Mouse (Mus musculus) liver, embryonic 13.5 days (tissue): Measurements from ENCODE around the gene Atxn2. TPM values are rescaled to one million over a fixed set of nuclear protein-coding genes. Genes with fewer than 3 reads are reported as not detected.

Experiments used
- ATAC-seq: fragments of 200-750 bp; cut with Nextera tagmentation; 2 replicates; pipeline ENCODE4 v1.8.0; 2017; ENCODE audit warnings: low read depth, mild to moderate bottlenecking, moderate number of reproducible peaks, moderate library complexity
- DNase-seq: peaks from one replicate; pipeline ENCODE4 v3.0.0; 2022
- H3K27ac ChIP-seq: fragments of 300-500 bp; sonication (generic); 2 replicates; pipeline ENCODE4 v1.5.1; 2015; ENCODE audit warnings: moderate library complexity, mild to moderate bottlenecking, inconsistent platforms
- H3K27me3 ChIP-seq: fragments of 300-500 bp; sonication (generic); 2 replicates; pipeline ENCODE4 v1.6.1; 2015; ENCODE audit warnings: mild to moderate bottlenecking, inconsistent platforms
- H3K36me3 ChIP-seq: fragments of 300-500 bp; sonication (generic); 2 replicates; pipeline ENCODE4 v1.6.1; 2015; ENCODE audit warnings: mild to moderate bottlenecking, inconsistent platforms
- H3K4me1 ChIP-seq: fragments of 300-500 bp; sonication (generic); replicated peaks from 2 replicates; pipeline ENCODE4 v1.6.1; 2015; ENCODE audit warnings: inconsistent platforms
- H3K4me2 ChIP-seq: fragments of 300-500 bp; sonication (generic); 2 replicates; pipeline ENCODE4 v1.6.1; 2015; ENCODE audit warnings: inconsistent platforms, mild to moderate bottlenecking, moderate library complexity
- H3K4me3 ChIP-seq: fragments of 300-500 bp; sonication (generic); replicated peaks from 2 replicates; pipeline ENCODE4 v1.5.1; 2015; ENCODE audit warnings: mild to moderate bottlenecking, inconsistent platforms
- H3K9ac ChIP-seq: fragments of 300-500 bp; sonication (generic); 2 replicates; pipeline ENCODE4 v1.6.1; 2015; ENCODE audit warnings: mild to moderate bottlenecking, inconsistent platforms
- H3K9me3 ChIP-seq: fragments of 300-500 bp; sonication (generic); replicated peaks from 2 replicates; pipeline ENCODE4 v1.6.1; 2016; ENCODE audit warnings: inconsistent platforms
- WGBS: fragments of 180-500 bp; shearing (Covaris S2); methylation state at CpG from one replicate; pipeline ENCODE4 v1.1.7; 2015; ENCODE audit not compliant: insufficient replicate concordance; 5-methylcytosine and 5-hydroxymethylcytosine counted together
- polyA plus RNA-seq: library from polyadenylated mRNA; unstranded; fragments of >200 nt; fragmentation: Nextera tagmentation; extraction: Ambion mirVana; gene quantifications from 2 replicates; pipeline ENCODE4 v1.2.1, GENCODE M21; 2015

Gene Atxn2
- polyA plus RNA-seq, 1 experiment from 2014 or later: 17.6 TPM

DNA sequence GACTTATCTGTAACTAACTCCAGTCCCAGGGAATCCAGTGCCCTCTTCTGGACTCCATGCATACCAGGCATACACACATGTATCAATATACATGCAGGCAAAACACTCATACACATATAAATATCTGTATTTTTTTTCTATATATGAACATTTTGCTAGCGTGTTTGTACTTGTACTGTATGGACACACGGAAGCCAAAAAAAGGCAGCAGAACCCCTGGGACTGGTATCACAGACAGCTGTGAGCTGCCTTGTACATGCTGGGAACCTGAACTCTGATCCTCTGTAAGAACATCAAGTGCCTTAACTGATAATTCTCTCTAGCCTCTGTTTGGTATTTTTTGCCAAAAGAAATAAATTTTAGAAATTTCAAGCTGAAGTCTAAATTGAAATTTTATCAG is 87.3 kb downstream of the Atxn2 start:
- WGBS: 85% methylated on average over 2 of the region's 2 CpGs
- DNase-seq: no peak
- Histone ChIP-seq H3K4me3 (no peak overlapping the region), H3K9ac (no peak overlapping the region), H3K36me3 (peaks cover 90% of the 10 kb centered on the region), H3K27ac (no peak overlapping the region), H3K4me1 (no peaks in the 10 kb centered on the region), H3K4me2 (no peak overlapping the region), H3K27me3 (no peaks in the 10 kb centered on the region), H3K9me3 (no peaks in the 10 kb centered on the region)
- ATAC-seq: no peak

DNA sequence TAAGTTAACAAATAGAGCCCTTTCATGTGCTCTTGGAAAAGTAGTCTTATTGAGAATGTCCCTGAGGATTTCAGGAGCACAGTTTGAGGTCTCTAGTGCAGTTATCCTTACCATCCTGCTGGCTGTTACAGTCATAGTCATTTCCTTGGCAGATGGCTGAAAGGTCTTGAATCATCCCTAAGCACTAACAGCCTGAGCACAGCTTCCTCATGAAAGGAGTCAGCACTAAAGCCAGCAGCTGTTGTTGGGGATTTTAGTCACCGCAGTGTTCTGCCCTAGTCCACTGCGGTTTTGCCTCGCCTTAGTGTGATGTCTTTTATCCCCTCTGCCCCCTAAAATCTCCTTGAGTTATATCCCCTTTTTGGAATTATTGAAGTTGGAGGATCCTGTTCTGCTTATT is 96.0 kb downstream of the Atxn2 start:
- peaks cover 74% of the 10 kb centered on the region for H3K36me3 ChIP-seq
- H3K4me3 ChIP-seq: no peak overlapping the region
- no peaks in the 10 kb centered on the region for H3K9me3 ChIP-seq
- 75% methylated on average over 3 of the region's 3 CpGs for WGBS
- ATAC-seq (no peak), DNase-seq (no peak)
- no peak overlapping the region for H3K9ac ChIP-seq
- H3K27ac ChIP-seq: no peak overlapping the region
- peaks cover 26% of the 10 kb centered on the region for H3K4me1 ChIP-seq
- no peak overlapping the region for H3K4me2 ChIP-seq
- H3K27me3 ChIP-seq: no peaks in the 10 kb centered on the region

DNA sequence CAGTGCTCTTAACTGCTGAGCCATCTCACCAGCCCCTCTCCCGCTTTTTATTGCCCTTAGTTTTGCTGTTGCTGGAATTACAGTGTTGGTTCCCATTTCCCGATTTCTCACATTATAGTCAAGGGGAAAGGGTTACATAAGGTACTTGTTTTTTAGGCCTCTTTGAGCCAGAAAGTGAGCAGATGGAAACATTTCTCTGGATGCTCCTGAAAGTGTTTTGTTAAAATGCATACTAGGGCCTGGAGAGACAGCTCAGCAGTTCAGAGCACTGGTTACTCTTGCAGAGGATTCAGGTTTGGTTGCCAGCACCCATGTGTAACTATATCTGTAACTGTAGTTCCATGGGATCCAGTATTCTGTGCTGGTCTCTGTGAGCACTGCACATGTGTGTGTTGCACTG is 97.1 kb downstream of the Atxn2 start:
- no peak for ATAC-seq
- H3K4me1 ChIP-seq: peaks cover 34% of the 10 kb centered on the region
- DNase-seq: no peak
- no peak overlapping the region for H3K27ac ChIP-seq
- no peak overlapping the region for H3K4me3 ChIP-seq
- no peak overlapping the region for H3K9ac ChIP-seq
- H3K36me3 ChIP-seq: peaks cover 75% of the 10 kb centered on the region
- no peak overlapping the region for H3K4me2 ChIP-seq
- H3K27me3 ChIP-seq: no peaks in the 10 kb centered on the region
- no peaks in the 10 kb centered on the region for H3K9me3 ChIP-seq
- 80% methylated on average over 2 of the region's 2 CpGs for WGBS

DNA sequence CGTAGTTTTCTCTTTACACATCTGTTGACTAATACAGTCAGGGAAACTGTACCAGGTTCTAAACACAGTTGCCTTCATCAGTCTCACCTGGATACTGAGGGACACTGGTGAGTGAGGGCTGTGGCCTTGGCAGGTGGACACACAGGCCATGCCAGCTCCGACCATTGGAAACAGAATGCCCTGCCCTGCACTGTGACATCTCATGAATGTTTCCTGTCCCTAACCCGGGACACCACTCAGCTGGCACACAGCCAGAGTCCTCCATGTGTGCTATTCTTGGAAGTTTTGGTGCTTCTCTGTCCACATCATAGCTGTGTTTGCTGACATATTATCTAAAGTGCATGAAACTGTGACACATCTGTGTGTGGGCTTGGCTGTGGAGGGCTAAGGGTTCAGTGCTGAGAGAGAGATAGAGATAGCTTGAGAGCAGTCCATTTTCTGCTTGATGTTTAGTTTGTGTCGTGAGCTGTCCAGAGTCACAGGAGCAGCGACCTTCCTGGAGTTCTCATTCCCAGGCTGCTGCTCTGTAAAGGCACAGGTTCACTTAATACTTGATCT is 98.6 kb downstream of the Atxn2 start:
- Histone ChIP-seq H3K27me3 (no peaks in the 10 kb centered on the region), H3K27ac (no peak overlapping the region), H3K4me2 (no peak overlapping the region), H3K4me1 (peaks cover 36% of the 10 kb centered on the region), H3K36me3 (peaks cover 74% of the 10 kb centered on the region), H3K9me3 (no peaks in the 10 kb centered on the region), H3K4me3 (no peak overlapping the region), H3K9ac (no peak overlapping the region)
- WGBS: 68% methylated on average over 5 of the region's 5 CpGs
- DNase-seq (no peak), ATAC-seq (no peak)

DNA sequence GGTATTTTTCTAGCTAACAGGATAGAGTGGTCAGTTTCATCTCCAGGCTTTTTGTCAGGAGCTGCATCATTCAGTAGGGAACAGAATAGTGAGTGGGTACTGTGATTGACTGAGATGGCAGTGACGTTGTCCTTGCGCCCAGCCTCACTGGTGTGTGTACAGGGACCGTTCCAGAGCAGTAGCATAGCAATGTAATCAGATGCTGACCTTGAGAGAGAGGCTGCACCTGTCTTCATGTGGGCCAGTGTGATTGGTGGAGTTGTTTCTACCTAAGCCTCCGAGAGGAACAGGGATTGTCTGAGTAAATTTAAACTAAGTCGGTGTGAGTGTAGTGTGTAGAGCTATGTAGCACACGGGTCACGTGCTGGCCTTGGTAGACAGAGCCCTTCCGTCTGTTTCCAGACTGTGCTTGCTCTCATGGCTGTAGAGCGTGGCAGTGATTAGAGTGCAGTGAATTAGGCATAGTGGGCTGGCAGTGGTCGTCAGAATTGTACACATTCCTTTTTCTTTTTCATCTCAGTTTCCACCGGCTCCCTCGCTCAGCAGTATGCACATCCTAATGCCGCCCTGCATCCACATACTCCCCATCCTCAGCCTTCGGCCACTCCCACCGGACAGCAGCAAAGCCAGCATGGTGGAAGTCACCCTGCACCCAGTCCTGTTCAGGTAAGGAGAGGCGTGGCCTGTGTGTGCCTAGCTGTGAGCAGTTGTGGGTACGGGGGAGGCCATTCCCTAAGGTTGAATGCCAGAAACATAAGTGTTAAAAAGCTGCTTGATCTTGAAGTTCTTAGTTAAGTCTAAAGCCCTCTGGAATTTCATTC is 99.4 kb downstream of the Atxn2 start:
- Histone ChIP-seq H3K9me3 (no peaks in the 10 kb centered on the region), H3K27me3 (no peaks in the 10 kb centered on the region), H3K4me2 (no peak overlapping the region), H3K4me1 (peaks cover 36% of the 10 kb centered on the region), H3K9ac (no peak overlapping the region), H3K36me3 (peaks cover 75% of the 10 kb centered on the region), H3K27ac (no peak overlapping the region), H3K4me3 (no peak overlapping the region)
- ATAC-seq (no peak), DNase-seq (no peak)
- WGBS: 81% methylated on average over 17 of the region's 17 CpGs

DNA sequence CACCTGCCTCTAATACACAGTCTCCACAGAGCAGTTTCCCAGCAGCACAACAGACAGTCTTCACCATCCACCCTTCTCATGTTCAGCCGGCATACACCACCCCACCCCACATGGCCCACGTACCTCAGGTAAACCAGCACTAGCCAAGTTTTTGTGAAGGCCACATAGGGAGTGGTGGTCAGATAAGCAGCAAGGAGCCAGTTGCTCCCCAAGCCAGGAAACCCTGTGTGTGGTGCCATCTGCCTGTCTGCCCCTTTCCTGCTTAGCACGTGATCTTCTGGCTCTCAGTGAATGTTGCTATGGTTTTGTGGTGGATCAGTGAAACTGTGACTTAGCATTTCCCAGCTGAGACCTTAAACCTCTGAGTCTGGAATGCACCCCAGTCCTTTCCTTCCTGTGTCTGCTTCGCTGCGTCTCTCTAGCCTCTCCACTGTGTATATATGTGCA is 100.4 kb downstream of the Atxn2 start:
- peaks cover 36% of the 10 kb centered on the region for H3K4me1 ChIP-seq
- no peaks in the 10 kb centered on the region for H3K9me3 ChIP-seq
- no peak for DNase-seq
- H3K9ac ChIP-seq: no peak overlapping the region
- ATAC-seq: 0 out of 2 replicates have a peak, but pooled peaks have one; percentile 16
- H3K4me2 ChIP-seq: no peak overlapping the region
- 58% methylated on average over 5 of the region's 5 CpGs for WGBS
- no peak overlapping the region for H3K4me3 ChIP-seq
- peaks cover 76% of the 10 kb centered on the region for H3K36me3 ChIP-seq
- H3K27ac ChIP-seq: no peak overlapping the region
- no peaks in the 10 kb centered on the region for H3K27me3 ChIP-seq

DNA sequence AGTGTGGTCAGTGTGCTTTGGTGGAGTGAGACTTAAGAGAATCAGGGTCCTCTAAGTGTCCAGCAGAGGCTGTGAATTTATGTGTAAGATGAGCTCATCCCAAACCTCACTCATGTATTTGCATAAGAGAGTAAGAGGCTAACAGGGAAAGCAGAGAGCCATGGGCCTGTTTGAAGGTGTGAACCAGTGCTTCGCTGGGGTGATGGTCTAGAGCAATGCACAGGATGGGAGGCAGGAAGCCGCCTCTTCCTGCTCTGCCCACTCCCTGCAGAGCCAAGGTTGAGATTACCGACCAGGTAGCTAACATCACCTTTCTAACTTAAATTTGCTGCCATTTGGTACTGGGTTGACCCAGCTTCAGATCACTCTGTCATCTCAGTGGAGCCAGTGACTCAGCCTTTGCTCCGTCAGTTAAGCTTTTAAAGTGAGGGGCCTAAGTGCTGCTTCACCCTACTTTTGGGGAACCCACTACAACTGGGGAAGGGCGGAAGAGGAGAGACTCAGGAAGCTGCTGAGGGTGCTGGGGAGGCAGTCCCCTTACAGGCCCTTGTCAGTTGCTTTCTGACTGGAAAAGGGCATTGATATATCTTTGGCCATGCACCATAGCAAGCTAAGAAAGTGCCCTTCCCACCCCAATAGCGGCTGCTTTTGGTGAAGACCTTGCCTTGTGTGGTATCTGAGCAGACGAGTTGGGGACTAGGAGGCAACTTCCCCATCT is 101.5 kb downstream of the Atxn2 start:
- no peak overlapping the region for H3K4me3 ChIP-seq
- H3K36me3 ChIP-seq: peaks cover 86% of the 10 kb centered on the region
- ATAC-seq (no peak), DNase-seq (no peak)
- 67% methylated on average over 7 of the region's 7 CpGs for WGBS
- H3K9ac ChIP-seq: no peak overlapping the region
- H3K4me2 ChIP-seq: no peak overlapping the region
- H3K27ac ChIP-seq: no peak overlapping the region
- no peaks in the 10 kb centered on the region for H3K27me3 ChIP-seq
- H3K9me3 ChIP-seq: no peaks in the 10 kb centered on the region
- peaks cover 36% of the 10 kb centered on the region for H3K4me1 ChIP-seq

DNA sequence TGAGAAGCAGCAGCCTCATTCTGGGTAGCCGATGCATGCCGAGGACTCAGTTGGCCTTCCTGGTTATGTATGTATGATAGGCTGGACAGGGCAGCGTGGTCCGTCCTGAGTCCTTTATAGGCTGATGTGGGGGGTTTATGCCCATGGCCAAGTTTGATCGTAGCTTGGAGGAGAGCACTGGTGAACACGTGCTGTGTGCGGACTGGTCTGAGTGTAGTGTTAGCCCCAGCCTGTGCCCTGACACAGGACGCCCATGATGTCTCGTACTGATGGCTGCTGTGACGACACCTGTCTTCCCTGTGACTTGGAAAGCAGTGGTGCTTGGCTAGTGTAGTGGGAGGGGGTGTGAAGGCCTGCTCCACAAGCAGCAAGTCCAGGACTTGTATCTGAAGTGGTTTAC is 102.6 kb downstream of the Atxn2 start:
- WGBS: 86% methylated on average over 10 of the region's 10 CpGs
- peaks cover 91% of the 10 kb centered on the region for H3K36me3 ChIP-seq
- no peak for DNase-seq
- no peaks in the 10 kb centered on the region for H3K27me3 ChIP-seq
- H3K9me3 ChIP-seq: no peaks in the 10 kb centered on the region
- H3K9ac ChIP-seq: no peak overlapping the region
- no peak for ATAC-seq
- H3K4me2 ChIP-seq: no peak overlapping the region
- H3K27ac ChIP-seq: no peak overlapping the region
- no peak overlapping the region for H3K4me3 ChIP-seq
- peaks cover 36% of the 10 kb centered on the region for H3K4me1 ChIP-seq

DNA sequence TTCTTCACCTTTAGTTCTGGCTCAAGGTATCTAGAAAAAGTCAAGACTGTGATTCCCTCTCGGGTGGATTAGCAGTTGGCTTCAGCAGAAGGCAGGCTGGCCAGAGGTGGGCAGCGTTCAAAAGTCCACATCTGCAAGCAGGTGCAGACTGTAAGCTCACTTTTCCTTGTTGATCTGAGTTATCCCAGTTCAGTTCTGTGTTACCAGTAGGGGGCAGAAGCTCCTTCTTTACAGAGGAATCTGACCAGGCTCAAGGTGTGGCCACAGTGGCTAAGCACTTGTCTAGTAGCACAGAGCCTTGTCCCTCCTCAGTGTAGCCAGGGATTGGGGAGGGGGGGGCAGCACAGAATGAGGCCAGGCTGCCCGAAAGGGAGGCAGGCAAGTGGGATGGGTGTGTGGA is 103.9 kb downstream of the Atxn2 start:
- Histone ChIP-seq H3K27ac (no peak overlapping the region), H3K9me3 (no peaks in the 10 kb centered on the region), H3K4me1 (peaks cover 33% of the 10 kb centered on the region), H3K4me3 (no peak overlapping the region), H3K27me3 (no peaks in the 10 kb centered on the region), H3K36me3 (peaks cover 96% of the 10 kb centered on the region), H3K4me2 (no peak overlapping the region), H3K9ac (no peak overlapping the region)
- WGBS: 42% methylated on average over 3 of the region's 3 CpGs
- no peak for ATAC-seq
- peak; percentile 28 for DNase-seq

DNA sequence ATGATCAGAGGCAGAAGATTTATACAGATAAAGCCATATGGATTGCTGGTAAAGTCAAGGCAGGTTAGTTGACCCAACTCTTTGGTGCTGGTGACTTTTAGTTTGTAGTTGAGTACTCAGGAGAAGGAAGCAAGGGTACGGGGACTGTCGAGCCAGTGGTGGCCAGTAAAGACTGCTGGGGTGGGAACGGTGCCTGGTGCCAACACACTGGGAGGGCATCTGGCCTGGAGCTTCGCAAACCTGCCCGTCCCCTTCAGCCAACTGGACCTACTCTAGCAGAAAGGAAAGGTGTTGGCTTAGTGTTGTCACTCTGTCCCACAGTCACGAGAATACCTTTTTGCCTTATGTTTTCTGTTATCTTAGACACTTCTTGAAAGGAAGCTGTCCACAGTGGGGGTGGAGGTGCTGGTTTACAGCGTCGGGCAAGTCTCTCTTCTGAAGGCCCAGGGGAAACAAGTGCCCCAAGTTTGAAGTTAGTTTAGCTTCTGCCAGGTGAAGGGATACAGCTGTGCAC is 104.8 kb downstream of the Atxn2 start:
- Histone ChIP-seq H3K4me2 (no peak overlapping the region), H3K27ac (no peak overlapping the region), H3K9ac (no peak overlapping the region), H3K4me3 (no peak overlapping the region), H3K36me3 (peaks cover 94% of the 10 kb centered on the region), H3K4me1 (peaks cover 35% of the 10 kb centered on the region), H3K9me3 (no peaks in the 10 kb centered on the region), H3K27me3 (no peaks in the 10 kb centered on the region)
- DNase-seq: no peak
- 73% methylated on average over 8 of the region's 8 CpGs for WGBS
- no peak for ATAC-seq

DNA sequence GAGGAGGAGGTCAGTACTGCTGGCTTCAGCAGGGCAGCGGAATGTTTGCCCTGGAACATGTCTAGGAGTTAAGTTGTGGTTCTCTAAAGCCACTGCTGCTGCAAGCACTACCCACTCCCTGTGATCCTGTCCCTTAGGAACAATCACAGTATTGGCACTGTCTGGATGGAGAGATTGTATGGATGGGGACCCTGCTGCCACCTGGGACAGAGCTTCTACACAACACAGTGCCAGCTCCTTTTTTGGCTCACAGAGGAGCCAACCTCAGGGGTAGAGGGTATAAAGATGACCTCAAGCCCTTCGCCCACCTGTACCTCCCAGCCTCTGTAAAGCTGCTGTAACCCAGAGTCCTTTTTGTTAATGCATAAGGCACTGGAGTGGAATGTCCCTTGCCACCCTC is 105.5 kb downstream of the Atxn2 start:
- 77% methylated on average over 2 of the region's 2 CpGs for WGBS
- peaks cover 32% of the 10 kb centered on the region for H3K4me1 ChIP-seq
- peaks cover 93% of the 10 kb centered on the region for H3K36me3 ChIP-seq

More for the DNA sequence above, 105.5 kb downstream of the Atxn2 start:
- Histone ChIP-seq H3K27me3 (no peaks in the 10 kb centered on the region), H3K9me3 (no peaks in the 10 kb centered on the region), H3K9ac (no peak overlapping the region), H3K4me3 (no peak overlapping the region), H3K27ac (no peak overlapping the region), H3K4me2 (no peak overlapping the region)
- DNase-seq: no peak
- no peak for ATAC-seq
